Mouse (Mus musculus) hematopoietic stem cell, adult 5-6 weeks (primary cell): Measurements from ENCODE around the gene Ryk. TPM values are rescaled to one million over a fixed set of nuclear protein-coding genes. Genes with fewer than 3 reads are reported as not detected.

Experiments used
- total RNA-seq: library from RNA; stranded (forward); fragments of 172-1452, 232-1000 nt; gene quantifications from 2 replicates; pipeline ENCODE4 v1.2.3, GENCODE M21; 2017

Gene Ryk
- total RNA-seq, 1 experiment from 2014 or later: 7.3 TPM

Other genes with a start within 250 kb of the Ryk start
- 51.2 and 74.4 TPM in 2 replicates for gene Anapc13, start 208.6 kb upstream of the Ryk start, total RNA-seq
- 43.1 and 52.3 TPM in 2 replicates for gene Cep63, start 208.4 kb upstream of the Ryk start, total RNA-seq
- 1.4 and 7.3 TPM in 2 replicates for gene Amotl2, start 118.2 kb upstream of the Ryk start, total RNA-seq
- 0.25 and 0.88 TPM in 2 replicates for gene Slco2a1, start 153.8 kb downstream of the Ryk start, total RNA-seq